Mouse (Mus musculus) G1E (cell line): ENCODE data around the gene Tmem91. TPM values are rescaled to one million over a fixed set of nuclear protein-coding genes. Genes with fewer than 3 reads are reported as not detected.
A peak's percentile ranks its signal among the peaks of the same experiment; 100 is the strongest.

ENCODE experiments used
- ATAC-seq: 2 replicates; pipeline ENCODE4 v1.8.0; 2016; ENCODE audit warnings: mild to moderate bottlenecking; ENCODE audit not compliant: insufficient number of reproducible peaks, poor library complexity, low FRiP score, severe bottlenecking; ENCODE audit errors: extremely low read depth
- DNase-seq: peaks from one replicate; pipeline ENCODE4 v3.0.0; 2012; ENCODE audit warnings: low spot score
- H3K27me3 ChIP-seq: 2 replicates; pipeline ENCODE4 v1.6.1; 2012; ENCODE audit warnings: mild to moderate bottlenecking, low read length, inconsistent platforms; ENCODE audit not compliant: insufficient read depth
- H3K36me3 ChIP-seq: replicated peaks from 2 replicates; pipeline ENCODE3; 2012; ENCODE audit warnings: mild to moderate bottlenecking, inconsistent platforms
- H3K4me1 ChIP-seq: 2 replicates; pipeline ENCODE4 v1.6.1; 2012; ENCODE audit warnings: low read depth, low read length, inconsistent platforms, mixed read lengths; ENCODE audit not compliant: insufficient read depth
- H3K4me3 ChIP-seq: 2 replicates; pipeline ENCODE4 v1.5.1; 2012; ENCODE audit warnings: low read depth, mild to moderate bottlenecking, inconsistent platforms, low read length, moderate library complexity, mixed read lengths
- H3K9me3 ChIP-seq: replicated peaks from 2 replicates; pipeline ENCODE4 v1.6.1; 2012; ENCODE audit warnings: inconsistent platforms
- CTCF ChIP-seq: IDR thresholded peaks from 2 replicates; pipeline ENCODE4 v1.5.1; 2012; ENCODE audit warnings: low read depth, low read length, inconsistent platforms, mixed read lengths
- GATA1 ChIP-seq: IDR thresholded peaks from 2 replicates; pipeline ENCODE4 v1.6.1; 2012; ENCODE audit warnings: borderline replicate concordance, low read length, inconsistent platforms, mixed read lengths
- GATA2 ChIP-seq: IDR thresholded peaks from 2 replicates; pipeline ENCODE4 v1.6.1; 2012; ENCODE audit warnings: low read depth, low read length, inconsistent platforms, borderline replicate concordance
- POLR2AphosphoS5 ChIP-seq: IDR thresholded peaks from 2 replicates; pipeline ENCODE4 v1.6.1; 2012; ENCODE audit warnings: low read depth, low read length, inconsistent platforms; ENCODE audit not compliant: insufficient replicate concordance
- TAL1 ChIP-seq: conservative IDR thresholded peaks from 2 replicates; pipeline ENCODE4 v1.6.1; 2012; ENCODE audit warnings: low read depth, low read length, inconsistent platforms, mixed read lengths
- polyA plus RNA-seq: library from polyadenylated mRNA; stranded (reverse); fragments of >175 nt; gene quantifications from 2 replicates; pipeline ENCODE4 v1.2.3, GENCODE M21; 2012
- total RNA-seq, 2 experiments: library from RNA; stranded (forward) in 1 of 2; stranded (reverse) in 1 of 2; fragments of 200-1000 nt in 1 of 2; fragments of >200 nt in 1 of 2; fragmentation: Nextera tagmentation in 1 of 2; gene quantifications; 2 replicates each; pipeline ENCODE4 v1.2.3; 2014 to 2017

Gene Tmem91
- total and polyA plus RNA-seq, 3 experiments: 2.2 to 8.6 (median 3.6) TPM

GRCm38 (mm10) chr7:25666381-25666780 is 8.6 kb downstream of the Tmem91 start:
- Histone ChIP-seq H3K9me3 (no peaks in the 10 kb centered on the region), H3K27me3 (no peaks in the 10 kb centered on the region), H3K36me3 (peaks cover 100% of the 10 kb centered on the region), H3K4me1 (peaks cover 45% of the 10 kb centered on the region), H3K4me3 (no peak overlapping the region)
- ATAC-seq: no peak
- DNase-seq: no peak
- no peak for TF ChIP-seq POLR2AphosphoS5
- no peak for TF ChIP-seq GATA1
- no peak for TF ChIP-seq GATA2
- TF ChIP-seq CTCF: no peak
- no peak for TF ChIP-seq TAL1

GRCm38 (mm10) chr7:25658657-25659472 is 16.1 kb downstream of the Tmem91 start, which contains the start of the genes Bckdha and Exosc5:
Bckdha (minus strand) TSS chr7:25658981.
Exosc5 (plus strand) TSS chr7:25659164.
- ATAC-seq: peak; percentile 98
- Histone ChIP-seq H3K4me3 (peak within 1 kb of the TSS; percentile 77), H3K4me1 (peaks cover 59% of the 10 kb centered on the region), H3K27me3 (no peaks in the 10 kb centered on the region), H3K9me3 (no peaks in the 10 kb centered on the region), H3K36me3 (peaks cover 40% of the 10 kb centered on the region)
- TF ChIP-seq CTCF (no peak), GATA2 (no peak), POLR2AphosphoS5 (no peak), GATA1 (no peak), TAL1 (no peak)
- DNase-seq: peak; percentile 94

DNA sequence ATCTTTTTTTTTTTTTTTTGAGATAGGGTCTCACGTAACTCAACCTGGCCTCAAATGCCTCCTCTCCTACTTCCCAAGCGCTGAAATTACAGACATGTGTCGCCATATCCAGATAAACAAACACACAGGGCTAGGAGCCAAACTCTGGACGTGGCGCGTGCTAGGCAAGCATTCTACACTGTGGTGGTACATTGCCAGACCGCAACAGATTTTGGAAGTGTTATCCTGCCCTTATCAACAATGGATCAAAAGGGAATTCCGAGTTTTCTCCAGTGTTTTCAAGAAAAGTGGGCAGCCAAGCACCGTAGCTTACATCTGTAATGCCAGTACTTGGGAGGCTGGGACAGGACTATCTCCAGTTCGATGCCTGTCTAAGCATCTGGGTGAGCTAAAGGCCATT is 17.2 kb downstream of the Tmem91 start:
- DNase-seq (no peak), ATAC-seq (no peak)
- Histone ChIP-seq H3K4me1 (peaks cover 52% of the 10 kb centered on the region), H3K9me3 (no peaks in the 10 kb centered on the region), H3K4me3 (peak overlapping the region; percentile 77), H3K36me3 (peaks cover 39% of the 10 kb centered on the region), H3K27me3 (no peaks in the 10 kb centered on the region)
- no peak for TF ChIP-seq GATA1
- TF ChIP-seq CTCF: no peak

DNA sequence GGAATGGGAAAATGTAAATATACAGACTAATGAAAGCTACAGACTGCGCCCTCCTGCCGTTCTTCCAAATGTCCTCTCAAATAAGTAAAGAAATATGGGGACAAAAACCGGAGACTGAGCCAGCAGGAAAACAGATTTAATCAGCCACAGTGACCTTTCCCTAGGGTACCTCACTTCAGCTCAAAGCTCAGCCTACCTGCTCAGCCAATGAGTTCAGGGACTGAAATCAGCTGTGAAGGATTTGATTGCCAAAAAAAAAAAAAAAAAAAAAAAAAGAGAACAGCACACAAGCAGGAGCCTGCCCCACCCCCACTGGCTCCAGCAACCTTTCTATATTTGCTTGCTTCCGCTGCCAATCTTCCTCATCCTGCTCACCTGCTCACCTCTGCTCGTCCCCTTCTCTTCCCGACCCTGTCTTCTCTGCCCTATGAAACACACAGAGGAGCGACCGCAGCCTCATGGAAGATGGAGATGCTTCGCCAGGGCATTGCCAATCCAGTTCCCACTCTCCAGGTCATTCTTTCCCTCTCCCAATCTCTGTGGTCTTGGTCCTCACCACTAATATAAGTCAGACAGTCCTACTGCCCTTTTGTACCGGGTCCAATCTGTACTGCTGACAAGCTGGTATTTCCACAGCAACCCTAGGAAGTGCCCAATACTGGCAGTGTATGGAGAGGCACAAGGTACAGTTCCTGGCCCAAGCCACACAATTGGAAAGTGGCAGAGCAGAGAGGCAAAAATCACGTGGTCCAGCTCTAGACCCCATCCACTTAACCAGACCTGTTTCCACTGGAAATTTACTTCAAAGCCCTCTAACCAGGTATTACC is 19.2 kb downstream of the Tmem91 start:
- H3K4me1 ChIP-seq: peaks cover 38% of the 10 kb centered on the region
- no peak overlapping the region for H3K4me3 ChIP-seq
- peaks cover 24% of the 10 kb centered on the region for H3K36me3 ChIP-seq
- no peaks in the 10 kb centered on the region for H3K9me3 ChIP-seq
- no peaks in the 10 kb centered on the region for H3K27me3 ChIP-seq
- DNase-seq (no peak), ATAC-seq (no peak)
- TF ChIP-seq POLR2AphosphoS5 (no peak), TAL1 (no peak), CTCF (no peak), GATA2 (no peak), GATA1 (no peak)

- Histone ChIP-seq H3K4me3 (no peak overlapping the region), H3K4me1 (peaks cover 24% of the 10 kb centered on the region), H3K9me3 (no peaks in the 10 kb centered on the region), H3K27me3 (no peaks in the 10 kb centered on the region), H3K36me3 (peaks cover 24% of the 10 kb centered on the region)
- ATAC-seq (no peak), DNase-seq (no peak)
- TF ChIP-seq CTCF: no peak
- no peak for TF ChIP-seq GATA1
- TF ChIP-seq POLR2AphosphoS5: no peak
- TF ChIP-seq GATA2: no peak
- no peak for TF ChIP-seq TAL1
These were observed 22.7 kb downstream of the Tmem91 start for GRCm38 (mm10) chr7:25652244-25652759.

- Histone ChIP-seq H3K4me3 (no peak overlapping the region), H3K36me3 (peaks cover 29% of the 10 kb centered on the region), H3K27me3 (no peaks in the 10 kb centered on the region), H3K9me3 (no peaks in the 10 kb centered on the region), H3K4me1 (peaks cover 16% of the 10 kb centered on the region)
- ATAC-seq: no peak
- DNase-seq: no peak
- TF ChIP-seq POLR2AphosphoS5 (no peak), GATA2 (no peak), GATA1 (no peak), CTCF (no peak), TAL1 (no peak)
These were observed 23.7 kb downstream of the Tmem91 start for GRCm38 (mm10) chr7:25651281-25651680.
